Mouse (Mus musculus) liver, postnatal 0 days (tissue): ENCODE results near the gene Majin. TPM values are rescaled to one million over a fixed set of nuclear protein-coding genes. Genes with fewer than 3 reads are reported as not detected.

ENCODE experiments used
- ATAC-seq: fragments of 200-750 bp; cut with Nextera tagmentation; 2 replicates; pipeline ENCODE4 v1.8.0; 2017; ENCODE audit warnings: mild to moderate bottlenecking, moderate library complexity
- DNase-seq: peaks from one replicate; pipeline ENCODE4 v3.0.0-alpha.2; 2016
- H3K27ac ChIP-seq: fragments of 300-500 bp; sonication (generic); 2 replicates; pipeline ENCODE4 v1.5.1; 2014; ENCODE audit warnings: antibody characterized with exemption, moderate library complexity, mild to moderate bottlenecking, low read depth
- H3K27me3 ChIP-seq: fragments of 300-500 bp; sonication (generic); 2 replicates; pipeline ENCODE4 v1.6.1; 2014; ENCODE audit warnings: low read length, control low read depth, mixed read lengths; ENCODE audit not compliant: insufficient read depth
- H3K36me3 ChIP-seq: fragments of 300-500 bp; sonication (generic); replicated peaks from 2 replicates; pipeline ENCODE4 v1.6.1; 2014; ENCODE audit warnings: mild to moderate bottlenecking, control low read depth, low read length, moderate library complexity, mixed read lengths; ENCODE audit not compliant: insufficient read depth
- H3K4me1 ChIP-seq: fragments of 300-500 bp; sonication (generic); 2 replicates; pipeline ENCODE4 v1.6.1; 2014; ENCODE audit warnings: antibody characterized with exemption, mild to moderate bottlenecking, control low read depth; ENCODE audit not compliant: insufficient read depth
- H3K4me2 ChIP-seq: fragments of 300-500 bp; sonication (generic); 2 replicates; pipeline ENCODE4 v1.6.1; 2014; ENCODE audit warnings: low read depth, mild to moderate bottlenecking, low read length, moderate library complexity, mixed read lengths
- H3K4me3 ChIP-seq: fragments of 300-500 bp; sonication (generic); 2 replicates; pipeline ENCODE4 v1.5.1; 2014; ENCODE audit warnings: low read depth, low read length
- H3K9ac ChIP-seq: fragments of 300-500 bp; sonication (generic); replicated peaks from 2 replicates; pipeline ENCODE4 v1.6.1; 2014; ENCODE audit warnings: mild to moderate bottlenecking, moderate library complexity
- H3K9me3 ChIP-seq: fragments of 300-500 bp; sonication (generic); 2 replicates; pipeline ENCODE4 v1.6.1; 2016; ENCODE audit warnings: mild to moderate bottlenecking, control low read depth, low read length, mixed read lengths
- CTCF ChIP-seq: sonication (generic); IDR thresholded peaks from 2 replicates; pipeline ENCODE4 v1.5.1; 2016; ENCODE audit warnings: antibody characterized with exemption, low read depth
- EP300 ChIP-seq: IDR thresholded peaks from 2 replicates; pipeline ENCODE4 v1.6.1; 2016; ENCODE audit warnings: antibody characterized with exemption, low read depth, mild to moderate bottlenecking
- WGBS: fragments of 180-500 bp; shearing (Covaris S2); extraction: QIAGEN DNeasy Blood & Tissue Kit; methylation state at CpG from one replicate; pipeline ENCODE4 v1.1.7; 2014; ENCODE audit not compliant: insufficient replicate concordance; 5-methylcytosine and 5-hydroxymethylcytosine counted together
- polyA plus RNA-seq: library from polyadenylated mRNA; unstranded; fragments of >200 nt; fragmentation: Nextera tagmentation; extraction: Ambion mirVana; gene quantifications from 2 replicates; pipeline ENCODE4 v1.2.1, GENCODE M21; 2015

Gene Majin
- polyA plus RNA-seq, 1 experiment from 2014 or later: not detected

GRCm38 (mm10) chr19:6238740-6239139 lies 54.6 kb downstream of the Majin start:
- H3K27me3 ChIP-seq: no peaks in the 10 kb centered on the region
- TF ChIP-seq EP300 (no peak), CTCF (no peak)
- peaks cover 50% of the 10 kb centered on the region for H3K4me1 ChIP-seq
- no peak overlapping the region for H3K27ac ChIP-seq
- peaks cover 7% of the 10 kb centered on the region; the same call in 1 of the 2 replicates for H3K36me3 ChIP-seq
- H3K4me2 ChIP-seq: no peak overlapping the region
- H3K9ac ChIP-seq: no peak overlapping the region
- DNase-seq (no peak), ATAC-seq (no peak)
- no peak overlapping the region for H3K4me3 ChIP-seq
- H3K9me3 ChIP-seq: no peaks in the 10 kb centered on the region

GRCm38 (mm10) chr19:6240136-6240535 lies 55.9 kb downstream of the Majin start:
- ATAC-seq (no peak), DNase-seq (no peak)
- peak overlapping the region; percentile 75 for H3K27ac ChIP-seq
- no peaks in the 10 kb centered on the region for H3K9me3 ChIP-seq
- H3K27me3 ChIP-seq: no peaks in the 10 kb centered on the region
- peak overlapping the region; percentile 45 for H3K4me2 ChIP-seq
- H3K36me3 ChIP-seq: peaks cover 16% of the 10 kb centered on the region; the same call in 1 of the 2 replicates
- WGBS: 26% methylated on average over 1 of the region's 1 CpGs
- H3K9ac ChIP-seq: peak overlapping the region; percentile 6; the same call in 1 of the 2 replicates
- TF ChIP-seq CTCF (no peak), EP300 (no peak)
- 0 out of 2 replicates have a peak overlapping the region, but pooled peaks have one; percentile 22 for H3K4me3 ChIP-seq
- H3K4me1 ChIP-seq: peaks cover 43% of the 10 kb centered on the region

- Histone ChIP-seq H3K4me2 (peak overlapping the region; percentile 45), H3K9me3 (no peaks in the 10 kb centered on the region), H3K4me3 (peak overlapping the region; percentile 22), H3K4me1 (peaks cover 40% of the 10 kb centered on the region), H3K27ac (peak overlapping the region; percentile 75), H3K36me3 (peaks cover 16% of the 10 kb centered on the region; the same call in 1 of the 2 replicates), H3K27me3 (no peaks in the 10 kb centered on the region), H3K9ac (no peak overlapping the region; the same call in 1 of the 2 replicates)
- DNase-seq (no peak), ATAC-seq (no peak)
- TF ChIP-seq EP300: no peak
- no peak for TF ChIP-seq CTCF
- WGBS: 44% methylated on average over 5 of the region's 5 CpGs
Measured at GRCm38 (mm10) chr19:6240725-6241124, 56.5 kb downstream of the Majin start.

- Histone ChIP-seq H3K4me3 (peak within 1 kb of the TSS; percentile 82), H3K36me3 (peaks cover 24% of the 10 kb centered on the region), H3K4me1 (peaks cover 37% of the 10 kb centered on the region), H3K9ac (peak within 1 kb of the TSS; percentile 93), H3K27me3 (no peaks in the 10 kb centered on the region), H3K4me2 (peak within 1 kb of the TSS; percentile 78), H3K9me3 (no peaks in the 10 kb centered on the region), H3K27ac (peak within 1 kb of the TSS; percentile 98)
- ATAC-seq (peak; percentile 92), DNase-seq (peak; percentile 99)
- TF ChIP-seq EP300: peak; percentile 76; the same call in 1 of the 2 replicates
- no peak; the same call in 1 of the 2 replicates for TF ChIP-seq CTCF
- WGBS: 1% methylated on average over 53 of the region's 55 CpGs
Measured at GRCm38 (mm10) chr19:6241274-6242107, 57.3 kb downstream of the Majin start, which contains the start of gene Atg2a. TSS of gene Atg2a (plus strand) at chr19:6241668.

- peaks cover 32% of the 10 kb centered on the region for H3K4me1 ChIP-seq
- H3K27ac ChIP-seq: peak overlapping the region; percentile 98
- TF ChIP-seq CTCF (no peak), EP300 (no peak)
- no peaks in the 10 kb centered on the region for H3K9me3 ChIP-seq
- H3K36me3 ChIP-seq: peaks cover 31% of the 10 kb centered on the region
- no peaks in the 10 kb centered on the region for H3K27me3 ChIP-seq
- 0% methylated on average over 4 of the region's 4 CpGs for WGBS
- peak overlapping the region; percentile 78 for H3K4me2 ChIP-seq
- H3K9ac ChIP-seq: peak overlapping the region; percentile 93
- peak overlapping the region; percentile 82 for H3K4me3 ChIP-seq
- ATAC-seq (peak; percentile 65), DNase-seq (peak; percentile 83)
Measured at GRCm38 (mm10) chr19:6242281-6242680, 58.1 kb downstream of the Majin start.

- 76% methylated on average over 5 of the region's 5 CpGs for WGBS
- peak overlapping the region; percentile 93 for H3K9ac ChIP-seq
- no peaks in the 10 kb centered on the region for H3K9me3 ChIP-seq
- peaks cover 41% of the 10 kb centered on the region for H3K36me3 ChIP-seq
- H3K27ac ChIP-seq: peak overlapping the region; percentile 98
- ATAC-seq: no peak
- no peaks in the 10 kb centered on the region for H3K27me3 ChIP-seq
- H3K4me3 ChIP-seq: peak overlapping the region; percentile 82; the same call in 1 of the 2 replicates
- peak overlapping the region; percentile 78 for H3K4me2 ChIP-seq
- H3K4me1 ChIP-seq: peaks cover 32% of the 10 kb centered on the region
- no peak for DNase-seq
- TF ChIP-seq EP300 (no peak), CTCF (no peak)
Measured at GRCm38 (mm10) chr19:6243226-6243625, 59.0 kb downstream of the Majin start.
